Mouse (Mus musculus) midbrain, postnatal 0 days (tissue): ENCODE data around the gene Midn. TPM values are rescaled to one million over a fixed set of nuclear protein-coding genes. Genes with fewer than 3 reads are reported as not detected.

Experiments
- ATAC-seq: fragments of 200-750 bp; cut with Nextera tagmentation; 2 replicates; pipeline ENCODE4 v1.8.0; 2017; ENCODE audit warnings: moderate number of reproducible peaks, mild to moderate bottlenecking, moderate TSS enrichment, moderate library complexity; ENCODE audit not compliant: low FRiP score
- DNase-seq: peaks from one replicate; pipeline ENCODE4 v3.0.0-alpha.2; 2015; ENCODE audit warnings: low spot score
- H3K27ac ChIP-seq: fragments of 300-500 bp; sonication (generic); 2 replicates; pipeline ENCODE4 v1.5.1; 2014; ENCODE audit warnings: low read depth, mild to moderate bottlenecking, low read length, mixed read lengths
- H3K27me3 ChIP-seq: fragments of 300-500 bp; sonication (generic); 2 replicates; pipeline ENCODE4 v1.6.1; 2014; ENCODE audit warnings: low read length, control low read depth, mixed read lengths; ENCODE audit not compliant: insufficient read depth
- H3K36me3 ChIP-seq: fragments of 300-500 bp; sonication (generic); 2 replicates; pipeline ENCODE4 v1.6.1; 2014; ENCODE audit warnings: low read length, control low read depth, mixed read lengths; ENCODE audit not compliant: insufficient read depth
- H3K4me1 ChIP-seq: fragments of 300-500 bp; sonication (generic); 2 replicates; pipeline ENCODE4 v1.6.1; 2014; ENCODE audit warnings: mild to moderate bottlenecking, control low read depth, antibody characterized with exemption, low read length, mixed read lengths; ENCODE audit not compliant: insufficient read depth
- H3K4me2 ChIP-seq: fragments of 300-500 bp; sonication (generic); 2 replicates; pipeline ENCODE4 v1.6.1; 2014; ENCODE audit warnings: low read depth, mild to moderate bottlenecking, low read length, mixed read lengths; ENCODE audit not compliant: poor library complexity, severe bottlenecking
- H3K4me3 ChIP-seq: fragments of 300-500 bp; sonication (generic); 2 replicates; pipeline ENCODE4 v1.5.1; 2014; ENCODE audit warnings: low read depth, mild to moderate bottlenecking, low read length, moderate library complexity
- H3K9ac ChIP-seq: fragments of 300-500 bp; sonication (generic); replicated peaks from 2 replicates; pipeline ENCODE4 v1.6.1; 2014; ENCODE audit warnings: mild to moderate bottlenecking, low read length, moderate library complexity, mixed read lengths; ENCODE audit not compliant: poor library complexity, severe bottlenecking
- H3K9me3 ChIP-seq: fragments of 300-500 bp; sonication (generic); 2 replicates; pipeline ENCODE4 v1.6.1; 2016; ENCODE audit warnings: low read length, control low read depth
- CTCF ChIP-seq: IDR thresholded peaks from 2 replicates; pipeline ENCODE4 v1.5.1; 2016; ENCODE audit warnings: antibody characterized with exemption, mild to moderate bottlenecking
- WGBS: fragments of 180-500 bp; shearing (Covaris S2); extraction: QIAGEN DNeasy Blood & Tissue Kit; methylation state at CpG from one replicate; pipeline ENCODE4 v1.1.7; 2014; 5-methylcytosine and 5-hydroxymethylcytosine counted together
- polyA plus RNA-seq: library from polyadenylated mRNA; unstranded; fragments of >200 nt; fragmentation: Nextera tagmentation; extraction: Ambion mirVana; gene quantifications from 2 replicates; pipeline ENCODE4 v1.2.1, GENCODE M21; 2015
- total RNA-seq: library from RNA; depleted of rRNA; stranded (reverse); fragments of >200 nt; gene quantifications from 2 replicates; pipeline ENCODE4 v1.2.3, GENCODE M21; 2014

Gene Midn
- total and polyA plus RNA-seq, 2 experiments from 2014 or later = 17.2 to 143 TPM

GRCm38 (mm10) chr10:80190491-80191051 is 42.5 kb downstream of the Midn start:
- H3K9ac ChIP-seq = peak overlapping the region; percentile 62
- peak; percentile 59 for ATAC-seq
- 4% methylated on average over 47 of the region's 48 CpGs for WGBS

GRCm38 (mm10) chr10:80193976-80194375 is 45.9 kb downstream of the Midn start:
- Histone ChIP-seq H3K9ac (no peak overlapping the region), H3K27ac (no peak overlapping the region), H3K36me3 (peaks cover 3% of the 10 kb centered on the region; the same call in 1 of the 2 replicates), H3K9me3 (no peaks in the 10 kb centered on the region), H3K4me1 (no peaks in the 10 kb centered on the region), H3K4me3 (no peak overlapping the region), H3K4me2 (no peak overlapping the region), H3K27me3 (no peaks in the 10 kb centered on the region)
- TF ChIP-seq CTCF = no peak
- 51% methylated on average over 6 of the region's 6 CpGs for WGBS
- no peak for DNase-seq
- ATAC-seq = no peak

More at GRCm38 (mm10) chr10:80190491-80191051, 42.5 kb downstream of the Midn start:
- Histone ChIP-seq H3K4me1 (no peaks in the 10 kb centered on the region), H3K36me3 (peaks cover 19% of the 10 kb centered on the region), H3K4me2 (peak overlapping the region; percentile 58), H3K27ac (peak overlapping the region; percentile 84), H3K4me3 (peak overlapping the region; percentile 30), H3K27me3 (no peaks in the 10 kb centered on the region), H3K9me3 (no peaks in the 10 kb centered on the region)
- no peak for TF ChIP-seq CTCF
- DNase-seq = peak; percentile 65

- Histone ChIP-seq H3K4me3 (no peak overlapping the region), H3K36me3 (no peaks in the 10 kb centered on the region), H3K27me3 (no peaks in the 10 kb centered on the region), H3K27ac (no peak overlapping the region), H3K4me1 (no peaks in the 10 kb centered on the region), H3K4me2 (no peak overlapping the region), H3K9ac (no peak overlapping the region), H3K9me3 (no peaks in the 10 kb centered on the region)
- ATAC-seq (no peak), DNase-seq (no peak)
- 20% methylated on average over 8 of the region's 8 CpGs for WGBS
- TF ChIP-seq CTCF = no peak
Observed at GRCm38 (mm10) chr10:80194441-80194840, 46.4 kb downstream of the Midn start.

GRCm38 (mm10) chr10:80196167-80196566 is 48.1 kb downstream of the Midn start:
- H3K36me3 ChIP-seq = no peaks in the 10 kb centered on the region

GRCm38 (mm10) chr10:80196778-80197581 is 48.9 kb downstream of the Midn start:
- Histone ChIP-seq H3K27me3 (no peaks in the 10 kb centered on the region), H3K9ac (no peak overlapping the region), H3K4me2 (no peak overlapping the region), H3K36me3 (no peaks in the 10 kb centered on the region), H3K27ac (no peak overlapping the region), H3K4me3 (no peak overlapping the region), H3K9me3 (no peaks in the 10 kb centered on the region), H3K4me1 (no peaks in the 10 kb centered on the region)
- 22% methylated on average over 33 of the region's 33 CpGs for WGBS
- ATAC-seq = no peak
- no peak for DNase-seq
- no peak for TF ChIP-seq CTCF

More at GRCm38 (mm10) chr10:80196167-80196566, 48.1 kb downstream of the Midn start:
- H3K4me3 ChIP-seq = no peak overlapping the region
- TF ChIP-seq CTCF = no peak
- no peak overlapping the region for H3K27ac ChIP-seq
- no peak overlapping the region for H3K9ac ChIP-seq
- DNase-seq (no peak), ATAC-seq (no peak)
- no peak overlapping the region for H3K4me2 ChIP-seq
- 54% methylated on average over 1 of the region's 1 CpGs for WGBS
- no peaks in the 10 kb centered on the region for H3K4me1 ChIP-seq
- no peaks in the 10 kb centered on the region for H3K27me3 ChIP-seq
- no peaks in the 10 kb centered on the region for H3K9me3 ChIP-seq

GRCm38 (mm10) chr10:80199440-80200008 is 51.5 kb downstream of the Midn start:
- Histone ChIP-seq H3K27me3 (no peaks in the 10 kb centered on the region), H3K9ac (no peak overlapping the region), H3K27ac (no peak overlapping the region), H3K4me1 (no peaks in the 10 kb centered on the region), H3K36me3 (no peaks in the 10 kb centered on the region), H3K4me2 (no peak overlapping the region), H3K9me3 (no peaks in the 10 kb centered on the region), H3K4me3 (no peak overlapping the region)
- peak; percentile 90 for DNase-seq
- TF ChIP-seq CTCF = peak; percentile 87
- WGBS = 45% methylated on average over 3 of the region's 3 CpGs
- ATAC-seq = 0 out of 2 replicates have a peak, but pooled peaks have one; percentile 70
